Mouse (Mus musculus) limb, embryonic 12.5 days (tissue): ENCODE data around the gene Hmga1. TPM values are rescaled to one million over a fixed set of nuclear protein-coding genes. Genes with fewer than 3 reads are reported as not detected.

Experiments used
- ATAC-seq: fragments of 200-750 bp; cut with Nextera tagmentation; 2 replicates; pipeline ENCODE4 v1.8.0; 2017; ENCODE audit warnings: low read depth, moderate TSS enrichment; ENCODE audit not compliant: insufficient number of reproducible peaks, insufficient read depth, low FRiP score, low TSS enrichment
- H3K27ac ChIP-seq: fragments of 300-500 bp; sonication (generic); 2 replicates; pipeline ENCODE4 v1.5.1; 2016; ENCODE audit warnings: mild to moderate bottlenecking, moderate library complexity
- H3K27me3 ChIP-seq: fragments of 300-500 bp; sonication (generic); 2 replicates; pipeline ENCODE4 v1.6.1; 2016; ENCODE audit warnings: mild to moderate bottlenecking, moderate library complexity
- H3K36me3 ChIP-seq: fragments of 300-500 bp; sonication (generic); 2 replicates; pipeline ENCODE4 v1.6.1; 2016; ENCODE audit warnings: mild to moderate bottlenecking, moderate library complexity
- H3K4me1 ChIP-seq: fragments of 300-500 bp; sonication (generic); replicated peaks from 2 replicates; pipeline ENCODE4 v1.6.1; 2016
- H3K4me2 ChIP-seq: fragments of 300-500 bp; sonication (generic); 2 replicates; pipeline ENCODE4 v1.6.1; 2016; ENCODE audit warnings: mild to moderate bottlenecking, moderate library complexity
- H3K4me3 ChIP-seq: fragments of 300-500 bp; sonication (generic); replicated peaks from 2 replicates; pipeline ENCODE4 v1.5.1; 2016; ENCODE audit warnings: mild to moderate bottlenecking
- H3K9ac ChIP-seq: fragments of 300-500 bp; sonication (generic); replicated peaks from 2 replicates; pipeline ENCODE4 v1.6.1; 2016; ENCODE audit warnings: mild to moderate bottlenecking, moderate library complexity
- H3K9me3 ChIP-seq: fragments of 300-500 bp; sonication (generic); 2 replicates; pipeline ENCODE4 v1.6.1; 2016; ENCODE audit warnings: mild to moderate bottlenecking, moderate library complexity
- WGBS: fragments of 180-500 bp; shearing (Covaris S2); methylation state at CpG from one replicate; pipeline ENCODE4 v1.1.7; 2016; 5-methylcytosine and 5-hydroxymethylcytosine counted together
- polyA plus RNA-seq: library from polyadenylated mRNA; unstranded; fragments of >200 nt; fragmentation: Nextera tagmentation; extraction: Ambion mirVana; gene quantifications from 2 replicates; pipeline ENCODE4 v1.2.1, GENCODE M21; 2016

Gene Hmga1
- polyA plus RNA-seq, 1 experiment from 2014 or later: 324 TPM

GRCm38 (mm10) chr17:27533354-27533753, 22.9 kb upstream of the Hmga1 start:
- no peaks in the 10 kb centered on the region for H3K36me3 ChIP-seq
- H3K4me3 ChIP-seq: no peak overlapping the region
- ATAC-seq: no peak
- no peaks in the 10 kb centered on the region for H3K9me3 ChIP-seq
- no peaks in the 10 kb centered on the region for H3K27me3 ChIP-seq
- WGBS: 88% methylated on average over 3 of the region's 3 CpGs
- H3K4me2 ChIP-seq: no peak overlapping the region
- H3K9ac ChIP-seq: no peak overlapping the region
- H3K27ac ChIP-seq: no peak overlapping the region
- H3K4me1 ChIP-seq: 0 out of 2 replicates have a peak, but pooled peaks cover 4% of the 10 kb centered on the region

- no peak overlapping the region for H3K9ac ChIP-seq
- no peaks in the 10 kb centered on the region for H3K9me3 ChIP-seq
- 0 out of 2 replicates have a peak, but pooled peaks cover 4% of the 10 kb centered on the region for H3K4me1 ChIP-seq
- no peaks in the 10 kb centered on the region for H3K27me3 ChIP-seq
- no peak overlapping the region for H3K4me3 ChIP-seq
- H3K27ac ChIP-seq: no peak overlapping the region
- WGBS: 4% methylated on average over 10 of the region's 10 CpGs
- ATAC-seq: peak; percentile 44; the same call in 1 of the 2 replicates
- peak overlapping the region; percentile 13; the same call in 1 of the 2 replicates for H3K4me2 ChIP-seq
- no peaks in the 10 kb centered on the region for H3K36me3 ChIP-seq
Measured at GRCm38 (mm10) chr17:27534718-27535117, 21.6 kb upstream of the Hmga1 start.

GRCm38 (mm10) chr17:27541261-27541660, 15.0 kb upstream of the Hmga1 start:
- Histone ChIP-seq H3K4me1 (peaks cover 4% of the 10 kb centered on the region; the same call in 1 of the 2 replicates), H3K27ac (no peak overlapping the region), H3K4me3 (no peak overlapping the region), H3K36me3 (no peaks in the 10 kb centered on the region), H3K4me2 (no peak overlapping the region), H3K9me3 (no peaks in the 10 kb centered on the region), H3K27me3 (no peaks in the 10 kb centered on the region), H3K9ac (no peak overlapping the region)
- 66% methylated on average over 2 of the region's 2 CpGs for WGBS
- ATAC-seq: no peak

GRCm38 (mm10) chr17:27541984-27542383, 14.3 kb upstream of the Hmga1 start:
- no peak overlapping the region for H3K9ac ChIP-seq

GRCm38 (mm10) chr17:27544551-27544950, 11.7 kb upstream of the Hmga1 start:
- no peaks in the 10 kb centered on the region for H3K27me3 ChIP-seq
- 91% methylated on average over 11 of the region's 11 CpGs for WGBS
- no peaks in the 10 kb centered on the region for H3K9me3 ChIP-seq
- H3K27ac ChIP-seq: no peak overlapping the region
- H3K4me3 ChIP-seq: no peak overlapping the region
- H3K9ac ChIP-seq: no peak overlapping the region
- no peaks in the 10 kb centered on the region for H3K36me3 ChIP-seq
- H3K4me2 ChIP-seq: no peak overlapping the region
- H3K4me1 ChIP-seq: peaks cover 22% of the 10 kb centered on the region
- no peak for ATAC-seq

More at GRCm38 (mm10) chr17:27541984-27542383, 14.3 kb upstream of the Hmga1 start:
- 75% methylated on average over 3 of the region's 3 CpGs for WGBS
- peaks cover 10% of the 10 kb centered on the region; the same call in 1 of the 2 replicates for H3K4me1 ChIP-seq
- no peaks in the 10 kb centered on the region for H3K36me3 ChIP-seq
- no peak for ATAC-seq
- no peak overlapping the region for H3K27ac ChIP-seq
- H3K9me3 ChIP-seq: no peaks in the 10 kb centered on the region
- H3K4me3 ChIP-seq: no peak overlapping the region
- H3K27me3 ChIP-seq: no peaks in the 10 kb centered on the region
- H3K4me2 ChIP-seq: no peak overlapping the region

- Histone ChIP-seq H3K27me3 (no peaks in the 10 kb centered on the region), H3K27ac (no peak overlapping the region), H3K9ac (no peak overlapping the region), H3K4me3 (no peak overlapping the region), H3K36me3 (no peaks in the 10 kb centered on the region), H3K4me1 (peaks cover 27% of the 10 kb centered on the region), H3K4me2 (no peak overlapping the region), H3K9me3 (no peaks in the 10 kb centered on the region)
- ATAC-seq: no peak
- WGBS: 42% methylated on average over 12 of the region's 12 CpGs
Measured at GRCm38 (mm10) chr17:27545991-27546390, 10.3 kb upstream of the Hmga1 start.

- WGBS: 71% methylated on average over 7 of the region's 7 CpGs
Measured at GRCm38 (mm10) chr17:27546574-27547085, 9.7 kb upstream of the Hmga1 start.

GRCm38 (mm10) chr17:27547253-27547868, 8.9 kb upstream of the Hmga1 start:
- no peak for ATAC-seq
- Histone ChIP-seq H3K9me3 (no peaks in the 10 kb centered on the region), H3K4me1 (peaks cover 29% of the 10 kb centered on the region), H3K27ac (no peak overlapping the region), H3K4me3 (no peak overlapping the region), H3K9ac (no peak overlapping the region), H3K4me2 (no peak overlapping the region), H3K36me3 (no peaks in the 10 kb centered on the region), H3K27me3 (no peaks in the 10 kb centered on the region)
- WGBS: 75% methylated on average over 9 of the region's 9 CpGs

More at GRCm38 (mm10) chr17:27546574-27547085, 9.7 kb upstream of the Hmga1 start:
- Histone ChIP-seq H3K4me3 (no peak overlapping the region), H3K27ac (no peak overlapping the region), H3K4me2 (no peak overlapping the region), H3K27me3 (no peaks in the 10 kb centered on the region), H3K9me3 (no peaks in the 10 kb centered on the region), H3K36me3 (no peaks in the 10 kb centered on the region), H3K9ac (no peak overlapping the region), H3K4me1 (peaks cover 27% of the 10 kb centered on the region)
- no peak for ATAC-seq

GRCm38 (mm10) chr17:27549234-27549633, 7.1 kb upstream of the Hmga1 start:
- H3K36me3 ChIP-seq: no peaks in the 10 kb centered on the region
- no peaks in the 10 kb centered on the region for H3K9me3 ChIP-seq
- no peak overlapping the region for H3K27ac ChIP-seq
- H3K4me3 ChIP-seq: no peak overlapping the region
- H3K9ac ChIP-seq: no peak overlapping the region
- peaks cover 42% of the 10 kb centered on the region for H3K4me1 ChIP-seq
- no peak for ATAC-seq
- 65% methylated on average over 8 of the region's 8 CpGs for WGBS
- H3K27me3 ChIP-seq: no peaks in the 10 kb centered on the region
- H3K4me2 ChIP-seq: 0 out of 2 replicates have a peak overlapping the region, but pooled peaks have one; percentile 0

- no peaks in the 10 kb centered on the region for H3K9me3 ChIP-seq
- no peak overlapping the region for H3K27ac ChIP-seq
- no peak for ATAC-seq
- H3K4me1 ChIP-seq: peaks cover 43% of the 10 kb centered on the region
- no peaks in the 10 kb centered on the region for H3K27me3 ChIP-seq
- no peaks in the 10 kb centered on the region for H3K36me3 ChIP-seq
- H3K4me2 ChIP-seq: no peak overlapping the region
- no peak overlapping the region for H3K4me3 ChIP-seq
- WGBS: 60% methylated on average over 10 of the region's 10 CpGs
- H3K9ac ChIP-seq: no peak overlapping the region
Measured at GRCm38 (mm10) chr17:27551393-27551940, 4.8 kb upstream of the Hmga1 start.

- no peaks in the 10 kb centered on the region for H3K36me3 ChIP-seq
- 79% methylated on average over 23 of the region's 23 CpGs for WGBS
- H3K4me3 ChIP-seq: no peak overlapping the region
- 0 out of 2 replicates have a peak overlapping the region, but pooled peaks have one; percentile 35 for H3K27ac ChIP-seq
- H3K27me3 ChIP-seq: no peaks in the 10 kb centered on the region
- no peak for ATAC-seq
- no peak overlapping the region for H3K4me2 ChIP-seq
- H3K9me3 ChIP-seq: no peaks in the 10 kb centered on the region
- no peak overlapping the region for H3K9ac ChIP-seq
- peaks cover 38% of the 10 kb centered on the region for H3K4me1 ChIP-seq
Measured at GRCm38 (mm10) chr17:27552215-27553201, 3.8 kb upstream of the Hmga1 start.
